Mouse (Mus musculus): ENCODE results near the gene Rbms3. TPM values are rescaled to one million over a fixed set of nuclear protein-coding genes. Genes with fewer than 3 reads are reported as not detected.

The Rbms3 gene
- polyA plus RNA-seq, 1 experiment from 2014 or later, result 90.2 TPM

DNA sequence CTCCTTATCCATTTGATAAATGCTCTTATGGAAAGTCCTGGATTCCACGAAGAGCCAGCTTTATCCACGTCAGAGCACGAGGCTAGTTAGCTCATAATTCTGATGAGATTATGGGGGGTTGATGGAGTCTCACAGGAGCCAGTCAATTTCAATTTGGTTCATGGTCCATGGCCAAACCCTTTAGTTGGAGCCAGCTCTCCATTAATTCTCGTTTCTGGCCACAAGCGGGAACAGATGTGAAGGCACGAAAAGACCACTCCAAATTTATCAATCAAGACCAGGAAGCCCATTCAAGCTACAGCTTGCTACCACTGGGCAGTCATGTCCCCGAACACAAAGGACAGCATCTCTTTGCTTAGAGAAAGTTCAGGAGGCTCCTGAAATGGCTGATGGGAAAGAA, 330.7 kb downstream of the Rbms3 start:
- H3K27me3 ChIP-seq (ENCODE audit: control insufficient read depth, insufficient read depth, low read length), result no peaks in the 10 kb centered on the region
- H3K27ac ChIP-seq (ENCODE audit: low read length), result no peak overlapping the region
- no peaks in the 10 kb centered on the region for H3K9me3 ChIP-seq (ENCODE audit: control insufficient read depth, low read depth, low read length)
- no peak overlapping the region for H3K9ac ChIP-seq (replicated peaks; ENCODE audit: low read depth, low read length)
- ATAC-seq (ENCODE audit: insufficient number of reproducible peaks, insufficient read depth, low FRiP score, low read depth), result no peak
- no peaks in the 10 kb centered on the region for H3K4me1 ChIP-seq (ENCODE audit: control insufficient read depth, insufficient read depth, low read length)
- 74% methylated on average over 7 of the region's 7 CpGs for whole genome bisulfite sequencing
- H3K4me3 ChIP-seq (ENCODE audit: low read depth, low read length), result no peak overlapping the region
- no peak overlapping the region for H3K4me2 ChIP-seq (replicated peaks; ENCODE audit: low read depth, low read length)
- H3K36me3 ChIP-seq (ENCODE audit: control insufficient read depth, insufficient read depth, low read length), result no peaks in the 10 kb centered on the region

- H3K27ac ChIP-seq (ENCODE audit: low read length), result no peak overlapping the region
Observed at GRCm38 (mm10) chr9:117297662-117298531, 331.8 kb downstream of the Rbms3 start.

DNA sequence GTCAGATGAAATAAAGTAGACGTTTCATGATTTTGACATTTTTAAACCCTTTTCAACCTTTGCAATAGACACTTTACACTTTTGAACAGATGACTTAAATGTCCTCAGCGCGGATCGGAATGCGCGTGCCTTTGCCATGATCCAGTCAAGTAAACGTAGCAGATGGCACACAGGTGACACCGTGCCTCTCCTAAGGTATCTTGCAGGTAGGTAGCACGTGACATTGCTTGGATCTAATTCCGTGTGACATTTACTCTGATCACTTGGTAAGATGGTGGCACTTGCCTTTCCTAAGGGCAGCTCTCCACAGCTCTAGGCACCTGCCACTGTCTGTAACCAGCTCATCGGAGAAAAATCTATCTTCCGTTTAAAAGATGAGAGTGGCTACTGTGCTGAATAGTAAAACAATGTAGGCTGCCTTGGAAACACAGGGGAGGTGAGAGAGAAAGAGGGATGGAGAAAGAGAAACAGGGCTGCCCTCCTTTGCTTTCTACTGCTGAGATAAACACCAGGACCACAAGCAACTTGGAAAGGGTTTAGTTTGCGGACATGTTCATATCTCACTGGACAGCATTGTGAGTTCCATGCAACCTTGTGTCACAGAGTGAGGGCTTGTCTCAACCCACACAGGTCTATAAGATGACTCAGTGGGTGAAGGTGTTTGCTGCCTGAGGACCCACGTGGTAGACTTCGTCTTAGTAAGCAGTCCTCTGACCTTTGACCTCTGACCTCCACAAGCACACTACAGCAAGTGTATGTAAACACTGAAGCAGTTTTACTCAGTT, 338.5 kb downstream of the Rbms3 start:
- ATAC-seq (ENCODE audit: insufficient number of reproducible peaks, insufficient read depth, low FRiP score, low read depth), result no peak
- Histone ChIP-seq H3K9ac (replicated peaks; ENCODE audit: low read depth, low read length) (no peak overlapping the region), H3K36me3 (ENCODE audit: control insufficient read depth, insufficient read depth, low read length) (no peaks in the 10 kb centered on the region), H3K27me3 (ENCODE audit: control insufficient read depth, insufficient read depth, low read length) (no peaks in the 10 kb centered on the region), H3K4me1 (ENCODE audit: control insufficient read depth, insufficient read depth, low read length) (no peaks in the 10 kb centered on the region), H3K4me2 (replicated peaks; ENCODE audit: low read depth, low read length) (no peak overlapping the region), H3K4me3 (ENCODE audit: low read depth, low read length) (no peak overlapping the region), H3K27ac (ENCODE audit: low read length) (no peak overlapping the region), H3K9me3 (ENCODE audit: control insufficient read depth, low read depth, low read length) (no peaks in the 10 kb centered on the region)
- WGBS, result 77% methylated on average over 15 of the region's 15 CpGs

More at GRCm38 (mm10) chr9:117297662-117298531, 331.8 kb downstream of the Rbms3 start:
- Histone ChIP-seq H3K9me3 (ENCODE audit: control insufficient read depth, low read depth, low read length) (no peaks in the 10 kb centered on the region), H3K4me2 (replicated peaks; ENCODE audit: low read depth, low read length) (no peak overlapping the region), H3K4me1 (ENCODE audit: control insufficient read depth, insufficient read depth, low read length) (no peaks in the 10 kb centered on the region), H3K36me3 (ENCODE audit: control insufficient read depth, insufficient read depth, low read length) (no peaks in the 10 kb centered on the region), H3K9ac (replicated peaks; ENCODE audit: low read depth, low read length) (no peak overlapping the region), H3K27me3 (ENCODE audit: control insufficient read depth, insufficient read depth, low read length) (no peaks in the 10 kb centered on the region), H3K4me3 (ENCODE audit: low read depth, low read length) (no peak overlapping the region)
- ATAC-seq (ENCODE audit: insufficient number of reproducible peaks, insufficient read depth, low FRiP score, low read depth), result no peak
- 65% methylated on average over 15 of the region's 15 CpGs for WGBS

GRCm38 (mm10) chr9:117274846-117275245, 354.9 kb downstream of the Rbms3 start:
- no peak overlapping the region for H3K27ac ChIP-seq (ENCODE audit: low read length)
- no peaks in the 10 kb centered on the region for H3K36me3 ChIP-seq (ENCODE audit: control insufficient read depth, insufficient read depth, low read length)
- no peaks in the 10 kb centered on the region for H3K9me3 ChIP-seq (ENCODE audit: control insufficient read depth, low read depth, low read length)
- 84% methylated on average over 12 of the region's 12 CpGs for WGBS
- H3K4me3 ChIP-seq (ENCODE audit: low read depth, low read length), result no peak overlapping the region
- H3K9ac ChIP-seq (replicated peaks; ENCODE audit: low read depth, low read length), result no peak overlapping the region
- H3K4me1 ChIP-seq (ENCODE audit: control insufficient read depth, insufficient read depth, low read length), result no peaks in the 10 kb centered on the region
- no peaks in the 10 kb centered on the region for H3K27me3 ChIP-seq (ENCODE audit: control insufficient read depth, insufficient read depth, low read length)
- no peak overlapping the region for H3K4me2 ChIP-seq (replicated peaks; ENCODE audit: low read depth, low read length)
- no peak for ATAC-seq (ENCODE audit: insufficient number of reproducible peaks, insufficient read depth, low FRiP score, low read depth)

DNA sequence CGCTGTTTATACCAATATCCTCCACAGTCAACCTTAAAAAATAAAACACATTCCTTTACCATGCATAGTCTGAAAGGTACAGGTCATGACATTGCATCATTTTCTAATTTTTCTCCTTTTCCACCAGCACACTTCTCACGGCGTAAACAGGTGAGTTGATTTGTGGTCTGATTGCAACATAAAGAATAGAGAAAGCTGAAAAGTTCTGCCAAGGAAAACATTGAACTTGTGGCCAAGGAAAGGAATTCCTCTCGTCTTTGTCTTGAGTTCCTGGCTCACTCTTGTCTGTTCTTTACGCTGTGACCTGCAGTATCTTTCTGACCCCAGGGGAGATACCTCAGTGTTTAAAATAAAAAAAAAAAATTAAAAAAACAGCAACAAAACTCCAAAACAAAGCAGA, 370.1 kb downstream of the Rbms3 start:
- Histone ChIP-seq H3K4me2 (replicated peaks; ENCODE audit: low read depth, low read length) (no peak overlapping the region), H3K9ac (replicated peaks; ENCODE audit: low read depth, low read length) (no peak overlapping the region), H3K27ac (ENCODE audit: low read length) (no peak overlapping the region), H3K4me1 (ENCODE audit: control insufficient read depth, insufficient read depth, low read length) (no peaks in the 10 kb centered on the region), H3K4me3 (ENCODE audit: low read depth, low read length) (no peak overlapping the region), H3K36me3 (ENCODE audit: control insufficient read depth, insufficient read depth, low read length) (no peaks in the 10 kb centered on the region), H3K9me3 (ENCODE audit: control insufficient read depth, low read depth, low read length) (no peaks in the 10 kb centered on the region), H3K27me3 (ENCODE audit: control insufficient read depth, insufficient read depth, low read length) (no peaks in the 10 kb centered on the region)
- WGBS, result 86% methylated on average over 5 of the region's 5 CpGs
- ATAC-seq (ENCODE audit: insufficient number of reproducible peaks, insufficient read depth, low FRiP score, low read depth), result no peak

DNA sequence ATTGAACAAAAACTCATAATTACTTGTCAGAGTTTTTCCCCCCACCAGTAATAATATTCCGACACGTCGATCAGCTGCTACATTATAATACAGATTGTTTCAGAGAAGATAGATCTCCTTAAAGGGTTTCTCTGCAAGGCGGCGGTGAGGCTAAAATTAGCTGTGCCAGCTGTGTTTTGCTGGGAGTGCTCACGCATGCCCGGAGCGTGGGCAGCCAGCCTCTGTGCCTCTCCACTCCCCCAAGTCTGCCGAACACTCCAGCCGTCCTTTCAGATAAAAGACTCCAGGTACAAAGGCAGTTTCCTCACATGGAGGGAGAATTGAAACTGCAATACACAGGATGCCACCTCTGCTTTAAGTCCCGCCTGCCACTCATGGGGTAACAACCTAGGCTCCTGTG, 376.4 kb downstream of the Rbms3 start:
- 28% methylated on average over 11 of the region's 11 CpGs for WGBS
- H3K9me3 ChIP-seq (ENCODE audit: control insufficient read depth, low read depth, low read length), result no peaks in the 10 kb centered on the region
- peaks cover 7% of the 10 kb centered on the region; the same call in 1 of the 2 replicates for H3K4me1 ChIP-seq (ENCODE audit: control insufficient read depth, insufficient read depth, low read length)
- no peaks in the 10 kb centered on the region for H3K36me3 ChIP-seq (ENCODE audit: control insufficient read depth, insufficient read depth, low read length)
- 0 out of 2 replicates have a peak overlapping the region, but pooled peaks have one; percentile 2 for H3K27ac ChIP-seq (ENCODE audit: low read length)
- H3K4me3 ChIP-seq (ENCODE audit: low read depth, low read length), result peak overlapping the region; percentile 49
- H3K27me3 ChIP-seq (ENCODE audit: control insufficient read depth, insufficient read depth, low read length), result no peaks in the 10 kb centered on the region
- H3K4me2 ChIP-seq (replicated peaks; ENCODE audit: low read depth, low read length), result peak overlapping the region; percentile 73
- ATAC-seq (ENCODE audit: insufficient number of reproducible peaks, insufficient read depth, low FRiP score, low read depth), result no peak
- no peak overlapping the region for H3K9ac ChIP-seq (replicated peaks; ENCODE audit: low read depth, low read length)

DNA sequence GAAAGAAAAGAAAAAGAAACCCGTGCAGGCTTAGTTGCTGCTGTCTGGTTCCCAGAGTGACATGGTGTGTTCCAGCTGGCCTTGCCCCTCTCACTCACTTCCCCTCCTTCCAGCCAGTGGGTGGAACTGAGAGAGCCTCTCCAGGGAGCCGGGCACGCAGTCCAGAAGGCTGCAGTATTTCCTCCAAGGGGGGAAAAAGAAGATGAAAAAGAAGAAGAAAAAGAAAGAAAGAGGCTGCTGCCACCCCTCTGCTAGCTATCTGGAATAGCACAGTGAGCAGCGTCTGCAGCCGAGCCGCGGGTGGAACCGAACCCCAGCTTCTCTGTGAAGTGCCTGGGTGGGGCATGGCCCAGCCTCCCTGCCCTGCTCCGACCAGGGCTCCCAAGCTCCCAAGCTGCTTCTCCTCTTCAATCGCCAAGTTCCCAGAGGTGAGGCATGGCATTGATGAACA, 377.3 kb downstream of the Rbms3 start:
- WGBS, result under 1% methylated on average over 10 of the region's 10 CpGs
- Histone ChIP-seq H3K9ac (replicated peaks; ENCODE audit: low read depth, low read length) (peak overlapping the region; percentile 64), H3K27ac (ENCODE audit: low read length) (peak overlapping the region; percentile 93; the same call in 1 of the 2 replicates), H3K4me3 (ENCODE audit: low read depth, low read length) (peak overlapping the region; percentile 49), H3K4me1 (ENCODE audit: control insufficient read depth, insufficient read depth, low read length) (peaks cover 14% of the 10 kb centered on the region), H3K27me3 (ENCODE audit: control insufficient read depth, insufficient read depth, low read length) (no peaks in the 10 kb centered on the region), H3K9me3 (ENCODE audit: control insufficient read depth, low read depth, low read length) (no peaks in the 10 kb centered on the region), H3K4me2 (replicated peaks; ENCODE audit: low read depth, low read length) (peak overlapping the region; percentile 73), H3K36me3 (ENCODE audit: control insufficient read depth, insufficient read depth, low read length) (no peaks in the 10 kb centered on the region)
- peak; percentile 79; the same call in 1 of the 2 replicates for ATAC-seq (ENCODE audit: insufficient number of reproducible peaks, insufficient read depth, low FRiP score, low read depth)

DNA sequence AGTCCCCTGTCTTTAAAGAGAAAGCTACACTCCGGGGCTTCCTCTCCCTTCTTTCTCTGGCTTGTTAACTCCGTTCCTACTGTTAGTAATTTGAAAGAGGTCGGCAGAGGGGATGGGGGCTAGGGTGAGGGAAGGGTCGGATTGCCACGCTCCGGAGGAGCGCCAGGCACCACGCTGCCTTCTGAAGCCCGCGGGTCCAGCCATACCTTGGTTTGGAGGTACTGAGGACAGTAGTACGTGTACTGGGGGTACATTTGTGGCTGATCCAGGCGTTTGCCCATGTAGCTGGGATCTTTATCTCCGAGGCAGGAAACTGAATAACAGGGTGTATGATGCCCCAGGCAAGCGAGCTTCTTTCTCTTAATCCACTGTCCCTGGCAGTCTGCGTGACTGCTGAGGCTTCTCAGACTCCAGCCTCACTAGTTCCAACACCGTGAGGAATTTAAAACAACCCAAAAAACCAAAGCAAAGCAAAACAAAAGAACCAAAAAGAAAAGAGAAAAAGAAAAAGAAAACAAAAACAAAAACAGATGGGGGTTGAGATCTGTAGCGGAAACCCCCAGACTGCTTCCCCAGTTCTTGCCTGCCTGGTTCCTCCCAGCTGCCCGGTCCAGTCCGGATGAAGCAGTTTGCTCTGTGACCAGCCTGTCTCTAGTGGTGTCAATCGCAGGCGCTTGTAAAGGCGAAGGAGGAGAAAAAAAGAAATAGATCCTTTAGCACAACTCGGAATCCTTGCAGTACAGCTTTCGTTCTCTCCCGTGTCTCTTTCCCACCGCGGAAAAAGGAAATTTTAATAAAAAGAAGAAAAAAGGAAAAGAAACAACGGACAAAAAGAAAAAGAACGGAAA, 378.0 kb downstream of the Rbms3 start:
- under 1% methylated on average over 29 of the region's 29 CpGs for WGBS
- Histone ChIP-seq H3K36me3 (ENCODE audit: control insufficient read depth, insufficient read depth, low read length) (no peaks in the 10 kb centered on the region), H3K9ac (replicated peaks; ENCODE audit: low read depth, low read length) (peak overlapping the region; percentile 64), H3K4me3 (ENCODE audit: low read depth, low read length) (peak overlapping the region; percentile 49), H3K4me2 (replicated peaks; ENCODE audit: low read depth, low read length) (peak overlapping the region; percentile 73), H3K9me3 (ENCODE audit: control insufficient read depth, low read depth, low read length) (no peaks in the 10 kb centered on the region), H3K27ac (ENCODE audit: low read length) (peak overlapping the region; percentile 93), H3K4me1 (ENCODE audit: control insufficient read depth, insufficient read depth, low read length) (peaks cover 21% of the 10 kb centered on the region), H3K27me3 (ENCODE audit: control insufficient read depth, insufficient read depth, low read length) (no peaks in the 10 kb centered on the region)
- peak; percentile 46; the same call in 1 of the 2 replicates for ATAC-seq (ENCODE audit: insufficient number of reproducible peaks, insufficient read depth, low FRiP score, low read depth)
